Mouse (Mus musculus) skeletal muscle tissue, adult 2 months (tissue): ENCODE results near the gene Sh3bgrl2.

Experiments used
- DNase-seq: peaks from one replicate; pipeline ENCODE4 v3.0.0-alpha.2; 2012; ENCODE audit warnings: low read depth, low spot score

Gene Sh3bgrl2

GRCm38 (mm10) chr9:83679626-83680025, 131.5 kb downstream of the Sh3bgrl2 start:
- DNase-seq, result no peak

- DNase-seq, result no peak
Measured at GRCm38 (mm10) chr9:83681661-83682655, 133.8 kb downstream of the Sh3bgrl2 start.

- no peak for DNase-seq
Measured at GRCm38 (mm10) chr9:83686511-83687100, 138.5 kb downstream of the Sh3bgrl2 start.

GRCm38 (mm10) chr9:83687904-83688303, 139.8 kb downstream of the Sh3bgrl2 start:
- DNase-seq, result no peak
